Mouse (Mus musculus): ENCODE results near the gene Ermap. TPM values are rescaled to one million over a fixed set of nuclear protein-coding genes. Genes with fewer than 3 reads are reported as not detected.

The Ermap gene
- polyA plus RNA-seq, 1 experiment from 2014 or later = 26.7 TPM

- Histone ChIP-seq H3K27ac (ENCODE audit: poor library complexity, severe bottlenecking) (peak overlapping the region; percentile 35; the same call in 1 of the 2 replicates), H3K4me2 (no peak overlapping the region), H3K27me3 (replicated peaks) (no peaks in the 10 kb centered on the region), H3K4me1 (replicated peaks) (peaks cover 11% of the 10 kb centered on the region), H3K9ac (0 out of 2 replicates have a peak overlapping the region, but pooled peaks have one; percentile 38), H3K9me3 (replicated peaks) (no peaks in the 10 kb centered on the region), H3K36me3 (peaks cover 62% of the 10 kb centered on the region), H3K4me3 (no peak overlapping the region)
- 49% methylated on average over 8 of the region's 8 CpGs for WGBS
- ATAC-seq (ENCODE audit: insufficient number of reproducible peaks, low FRiP score) = no peak
Measured at GRCm38 (mm10) chr4:119137313-119137712, 52.5 kb downstream of the Ermap start.

DNA sequence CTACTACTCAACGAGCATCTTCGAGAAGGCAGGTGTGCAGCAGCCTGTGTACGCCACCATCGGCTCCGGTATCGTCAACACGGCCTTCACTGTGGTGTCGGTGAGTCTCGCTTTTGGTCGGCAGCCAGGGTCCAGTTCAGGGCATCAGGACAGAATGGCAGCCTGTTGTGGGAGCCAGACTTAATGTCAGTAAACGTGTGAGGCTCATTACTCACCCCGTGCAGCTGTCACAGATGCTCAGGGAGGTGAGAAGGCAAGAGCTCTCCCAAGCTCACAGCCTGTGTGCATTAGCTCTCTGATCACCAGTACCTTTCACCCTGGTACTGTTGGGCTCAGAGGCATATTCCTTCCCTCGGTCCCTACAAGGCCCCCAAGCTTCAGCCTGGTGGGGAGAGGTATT is 56.0 kb downstream of the Ermap start:
- Histone ChIP-seq H3K27me3 (replicated peaks) (no peaks in the 10 kb centered on the region), H3K27ac (ENCODE audit: poor library complexity, severe bottlenecking) (no peak overlapping the region), H3K36me3 (peaks cover 93% of the 10 kb centered on the region), H3K9me3 (replicated peaks) (no peaks in the 10 kb centered on the region), H3K4me3 (no peak overlapping the region), H3K4me2 (no peak overlapping the region), H3K9ac (no peak overlapping the region), H3K4me1 (replicated peaks) (peaks cover 18% of the 10 kb centered on the region)
- no peak for ATAC-seq (ENCODE audit: insufficient number of reproducible peaks, low FRiP score)
- WGBS = 90% methylated on average over 13 of the region's 13 CpGs

GRCm38 (mm10) chr4:119133306-119133705 is 56.5 kb downstream of the Ermap start:
- Histone ChIP-seq H3K9me3 (replicated peaks) (no peaks in the 10 kb centered on the region), H3K27ac (ENCODE audit: poor library complexity, severe bottlenecking) (no peak overlapping the region), H3K36me3 (peaks cover 92% of the 10 kb centered on the region), H3K4me3 (no peak overlapping the region), H3K4me1 (replicated peaks) (peaks cover 20% of the 10 kb centered on the region), H3K9ac (no peak overlapping the region), H3K27me3 (replicated peaks) (no peaks in the 10 kb centered on the region), H3K4me2 (no peak overlapping the region)
- no peak for ATAC-seq (ENCODE audit: insufficient number of reproducible peaks, low FRiP score)
- 92% methylated on average over 13 of the region's 13 CpGs for WGBS

- Histone ChIP-seq H3K4me1 (replicated peaks) (peaks cover 35% of the 10 kb centered on the region), H3K4me2 (no peak overlapping the region), H3K9ac (0 out of 2 replicates have a peak overlapping the region, but pooled peaks have one; percentile 29), H3K27ac (ENCODE audit: poor library complexity, severe bottlenecking) (no peak overlapping the region), H3K27me3 (replicated peaks) (no peaks in the 10 kb centered on the region), H3K4me3 (no peak overlapping the region), H3K36me3 (peaks cover 91% of the 10 kb centered on the region), H3K9me3 (replicated peaks) (no peaks in the 10 kb centered on the region)
- 84% methylated on average over 8 of the region's 8 CpGs for WGBS
- no peak for ATAC-seq (ENCODE audit: insufficient number of reproducible peaks, low FRiP score)
Measured at GRCm38 (mm10) chr4:119131189-119131910, 58.5 kb downstream of the Ermap start.

GRCm38 (mm10) chr4:119129096-119129495 is 60.7 kb downstream of the Ermap start:
- 81% methylated on average over 1 of the region's 1 CpGs for WGBS
- Histone ChIP-seq H3K4me3 (no peak overlapping the region), H3K9ac (no peak overlapping the region), H3K36me3 (peaks cover 87% of the 10 kb centered on the region), H3K4me1 (replicated peaks) (peaks cover 57% of the 10 kb centered on the region), H3K27me3 (replicated peaks) (no peaks in the 10 kb centered on the region), H3K4me2 (no peak overlapping the region), H3K27ac (ENCODE audit: poor library complexity, severe bottlenecking) (no peak overlapping the region; the same call in 1 of the 2 replicates), H3K9me3 (replicated peaks) (no peaks in the 10 kb centered on the region)
- ATAC-seq (ENCODE audit: insufficient number of reproducible peaks, low FRiP score) = no peak

GRCm38 (mm10) chr4:119128547-119128946 is 61.3 kb downstream of the Ermap start:
- H3K36me3 ChIP-seq = peaks cover 87% of the 10 kb centered on the region
- WGBS = 35% methylated on average over 7 of the region's 7 CpGs
- peaks cover 63% of the 10 kb centered on the region for H3K4me1 ChIP-seq (replicated peaks)
- H3K27ac ChIP-seq (ENCODE audit: poor library complexity, severe bottlenecking) = peak overlapping the region; percentile 42
- no peaks in the 10 kb centered on the region for H3K9me3 ChIP-seq (replicated peaks)
- H3K27me3 ChIP-seq (replicated peaks) = no peaks in the 10 kb centered on the region
- no peak overlapping the region for H3K4me3 ChIP-seq
- H3K4me2 ChIP-seq = no peak overlapping the region
- H3K9ac ChIP-seq = no peak overlapping the region
- ATAC-seq (ENCODE audit: insufficient number of reproducible peaks, low FRiP score) = no peak

- H3K4me1 ChIP-seq (replicated peaks) = peaks cover 76% of the 10 kb centered on the region
Measured at GRCm38 (mm10) chr4:119127229-119127628, 62.6 kb downstream of the Ermap start.

DNA sequence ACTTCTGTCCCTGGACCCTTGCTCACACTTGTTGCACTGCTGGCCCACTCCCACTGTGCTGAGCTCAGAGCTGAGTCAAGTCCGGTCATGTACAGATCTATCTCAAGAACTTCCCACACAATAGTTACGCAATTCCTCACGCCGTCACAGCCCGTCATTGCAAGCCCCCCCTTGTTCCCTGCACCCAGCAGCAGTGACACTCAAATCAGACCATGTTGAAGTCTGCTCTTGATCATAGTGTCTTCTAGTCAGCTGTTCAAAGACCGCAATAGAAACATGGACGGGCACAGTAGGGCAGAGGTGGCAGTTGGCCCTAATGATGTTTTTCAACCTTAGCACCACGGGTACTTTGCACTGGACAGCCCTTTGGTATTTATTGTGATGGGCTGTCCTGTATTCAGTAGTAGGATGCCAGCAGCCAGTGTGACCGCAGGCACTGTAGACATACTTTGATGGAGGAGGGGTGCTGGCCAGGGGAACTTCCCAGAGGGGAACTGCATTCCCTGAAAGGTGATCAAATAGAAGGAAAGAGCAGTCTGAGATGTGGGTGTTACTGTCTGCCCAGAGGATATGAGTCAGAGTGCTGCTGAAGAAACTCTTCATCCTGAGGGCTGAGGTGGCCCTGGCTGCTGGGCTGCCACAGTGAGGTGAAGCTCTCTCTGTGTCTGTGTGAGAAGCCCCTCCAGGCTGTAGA is 64.1 kb downstream of the Ermap start:
- Histone ChIP-seq H3K4me2 (no peak overlapping the region), H3K36me3 (peaks cover 88% of the 10 kb centered on the region), H3K4me3 (no peak overlapping the region), H3K4me1 (replicated peaks) (peaks cover 89% of the 10 kb centered on the region), H3K9ac (peak overlapping the region; percentile 24; the same call in 1 of the 2 replicates), H3K27ac (ENCODE audit: poor library complexity, severe bottlenecking) (peak overlapping the region; percentile 60), H3K9me3 (replicated peaks) (no peaks in the 10 kb centered on the region), H3K27me3 (replicated peaks) (no peaks in the 10 kb centered on the region)
- ATAC-seq (ENCODE audit: insufficient number of reproducible peaks, low FRiP score) = no peak
- WGBS = 59% methylated on average over 9 of the region's 9 CpGs

More at GRCm38 (mm10) chr4:119127229-119127628, 62.6 kb downstream of the Ermap start:
- H3K4me2 ChIP-seq = no peak overlapping the region
- no peaks in the 10 kb centered on the region for H3K9me3 ChIP-seq (replicated peaks)
- no peak for ATAC-seq (ENCODE audit: insufficient number of reproducible peaks, low FRiP score)
- no peak overlapping the region for H3K9ac ChIP-seq
- 49% methylated on average over 6 of the region's 6 CpGs for WGBS
- H3K4me3 ChIP-seq = no peak overlapping the region
- H3K27ac ChIP-seq (ENCODE audit: poor library complexity, severe bottlenecking) = peak overlapping the region; percentile 36; the same call in 1 of the 2 replicates
- H3K36me3 ChIP-seq = peaks cover 87% of the 10 kb centered on the region
- H3K27me3 ChIP-seq (replicated peaks) = no peaks in the 10 kb centered on the region

MicroRNA genes within 50 kb of the gene (microRNA counts, 519-probe panel; counts per million panel counts)
- microRNA mmu-miR-1957 = not detected

Small RNA genes within 50 kb of the gene (microRNA-seq; reads per million reads assigned to microRNA genes)
- gene Mir1957a = not detected

Other genes starting within 250 kb of the Ermap start
- gene Lao1, start 228.4 kb downstream of the Ermap start, polyA plus RNA-seq (2016; fragmentation: Nextera tagmentation; extraction: Ambion mirVana) = not detected in 2 replicates
- 330 and 331 TPM in 2 replicates for gene Slc2a1, start 81.3 kb downstream of the Ermap start, polyA plus RNA-seq (2016; fragmentation: Nextera tagmentation; extraction: Ambion mirVana)
- gene Zfp691, start 15.8 kb downstream of the Ermap start, polyA plus RNA-seq (2016; fragmentation: Nextera tagmentation; extraction: Ambion mirVana) = 8.3 and 11.5 TPM in 2 replicates
- gene Svbp, start 5.3 kb upstream of the Ermap start, polyA plus RNA-seq (2016; fragmentation: Nextera tagmentation; extraction: Ambion mirVana) = 127 TPM in 2 replicates
- gene Tmem269, start 28.2 kb upstream of the Ermap start, polyA plus RNA-seq (2016; fragmentation: Nextera tagmentation; extraction: Ambion mirVana) = 0.19 TPM in 1 of 2 replicates, not detected in the other
- 27.8 and 28.9 TPM in 2 replicates for gene AU022252, start 42.7 kb upstream of the Ermap start, polyA plus RNA-seq (2016; fragmentation: Nextera tagmentation; extraction: Ambion mirVana)
- gene P3h1, start 42.9 kb upstream of the Ermap start, polyA plus RNA-seq (2016; fragmentation: Nextera tagmentation; extraction: Ambion mirVana) = 32.8 and 34.3 TPM in 2 replicates
- not detected in 2 replicates for gene Cldn19, start 65.4 kb upstream of the Ermap start, polyA plus RNA-seq (2016; fragmentation: Nextera tagmentation; extraction: Ambion mirVana)
- gene Ybx1, start 104.6 kb upstream of the Ermap start, polyA plus RNA-seq (2016; fragmentation: Nextera tagmentation; extraction: Ambion mirVana) = 851 and 903 TPM in 2 replicates
- gene Ppih, start 130.5 kb upstream of the Ermap start, polyA plus RNA-seq (2016; fragmentation: Nextera tagmentation; extraction: Ambion mirVana) = 58.1 and 58.5 TPM in 2 replicates
- gene Ccdc30, start 225.5 kb upstream of the Ermap start, polyA plus RNA-seq (2016; fragmentation: Nextera tagmentation; extraction: Ambion mirVana) = 3.3 and 4.1 TPM in 2 replicates
- gene Ppcs, start 232.4 kb upstream of the Ermap start, polyA plus RNA-seq (2016; fragmentation: Nextera tagmentation; extraction: Ambion mirVana) = 26.3 and 27.6 TPM in 2 replicates
- 0.23 TPM in 1 of 2 replicates, not detected in the other for gene Zmynd12, start 232.8 kb upstream of the Ermap start, polyA plus RNA-seq (2016; fragmentation: Nextera tagmentation; extraction: Ambion mirVana)

Measured in heart, embryonic 12.5 days (tissue).